Mouse (Mus musculus) MEL (cell line): ENCODE results near the gene Med8. TPM values are rescaled to one million over a fixed set of nuclear protein-coding genes. Genes with fewer than 3 reads are reported as not detected.

ENCODE experiments used
- DNase-seq: peaks from one replicate; pipeline ENCODE4 v3.0.0; 2011; ENCODE audit warnings: low read depth, low spot score
- H3K27ac ChIP-seq: 2 replicates; pipeline ENCODE4 v1.5.1; 2012; ENCODE audit warnings: low read depth, mild to moderate bottlenecking, control low read depth, low read length, moderate library complexity; ENCODE audit not compliant: control insufficient read depth
- H3K27me3 ChIP-seq, 2 experiments: fragments of 150-350 bp in 1 of 2; sonication (generic) in 1 of 2; 2 replicates each; pipeline ENCODE4 v1.6.1; 2012; ENCODE audit warnings: low read length in 2 of 2, mild to moderate bottlenecking in 2 of 2, improper control_type of control experiment in 1 of 2, moderate library complexity in 1 of 2; ENCODE audit not compliant: insufficient read depth in 2 of 2, control insufficient read depth in 1 of 2
- H3K36me3 ChIP-seq, 2 experiments: 2 replicates each; pipeline ENCODE4 v1.6.1; 2012 to 2014; ENCODE audit warnings: low read length in 2 of 2, improper control_type of control experiment in 1 of 2, inconsistent platforms in 1 of 2, mild to moderate bottlenecking in 1 of 2; ENCODE audit not compliant: insufficient read depth in 2 of 2, control insufficient read depth in 1 of 2
- H3K4me1 ChIP-seq, 2 experiments: fragments of 150-350 bp in 1 of 2; sonication (generic) in 1 of 2; 2 replicates each; pipeline ENCODE4 v1.6.1; 2012; ENCODE audit warnings: low read length in 2 of 2, improper control_type of control experiment in 1 of 2, mild to moderate bottlenecking in 1 of 2; ENCODE audit not compliant: insufficient read depth in 2 of 2, control insufficient read depth in 1 of 2
- H3K4me3 ChIP-seq, 2 experiments: fragments of 150-350 bp in 1 of 2; sonication (generic) in 1 of 2; 2 replicates each; pipeline ENCODE4 v1.5.1; 2012; ENCODE audit warnings: low read depth in 2 of 2, low read length in 2 of 2, mild to moderate bottlenecking in 2 of 2, moderate library complexity in 2 of 2, control low read depth in 1 of 2, improper control_type of control experiment in 1 of 2; ENCODE audit not compliant: control insufficient read depth in 1 of 2, insufficient read depth in 1 of 2
- H3K79me2 ChIP-seq: 2 replicates; pipeline ENCODE4 v1.6.1; 2012; ENCODE audit warnings: mild to moderate bottlenecking, low read length, moderate library complexity; ENCODE audit not compliant: control insufficient read depth, poor library complexity, insufficient read depth
- H3K9ac ChIP-seq: 2 replicates; pipeline ENCODE4 v1.6.1; 2012; ENCODE audit warnings: low read depth, mild to moderate bottlenecking, control low read depth, low read length, moderate library complexity; ENCODE audit not compliant: control insufficient read depth, poor library complexity, severe bottlenecking
- H3K9me3 ChIP-seq: fragments of 150-350 bp; sonication (generic); replicated peaks from 2 replicates; pipeline ENCODE4 v1.6.1; 2012; ENCODE audit warnings: mild to moderate bottlenecking, low read length, improper control_type of control experiment, moderate library complexity; ENCODE audit not compliant: insufficient read depth
- EP300 ChIP-seq, 2 experiments: IDR thresholded peaks; 2 replicates each; pipeline ENCODE4 v1.6.1; 2011; ENCODE audit warnings: improper control_type of control experiment in 2 of 2, low read length in 2 of 2, low read depth in 1 of 2, mild to moderate bottlenecking in 1 of 2
- GATA1 ChIP-seq: IDR thresholded peaks from 2 replicates; pipeline ENCODE4 v1.6.1; 2011; ENCODE audit warnings: low read depth, low read length, improper control_type of control experiment
- HCFC1 ChIP-seq: IDR thresholded peaks from 2 replicates; pipeline ENCODE4 v1.6.1; 2012; ENCODE audit warnings: low read depth, mild to moderate bottlenecking, inconsistent platforms, low read length, improper control_type of control experiment, moderate library complexity
- MAZ ChIP-seq: IDR thresholded peaks from 2 replicates; pipeline ENCODE4 v1.6.1; 2012; ENCODE audit warnings: low read depth, mild to moderate bottlenecking, inconsistent platforms, low read length, improper control_type of control experiment
- POLR2AphosphoS2 ChIP-seq: IDR thresholded peaks from 2 replicates; pipeline ENCODE4 v1.6.1; 2011; ENCODE audit warnings: low read length, improper control_type of control experiment
- RCOR1 ChIP-seq: IDR thresholded peaks from 2 replicates; pipeline ENCODE4 v1.6.1; 2012; ENCODE audit warnings: low read depth, mild to moderate bottlenecking, inconsistent platforms, low read length, improper control_type of control experiment
- SIN3A ChIP-seq: IDR thresholded peaks from 2 replicates; pipeline ENCODE4 v1.6.1; 2012; ENCODE audit warnings: low read length, improper control_type of control experiment, inconsistent platforms
- SMC3 ChIP-seq: IDR thresholded peaks from 2 replicates; pipeline ENCODE4 v1.6.1; 2011; ENCODE audit warnings: low read depth, low read length, improper control_type of control experiment
- USF1 ChIP-seq: IDR thresholded peaks from 2 replicates; pipeline ENCODE4 v1.6.1; 2014; ENCODE audit warnings: low read depth, mild to moderate bottlenecking, inconsistent platforms, low read length, improper control_type of control experiment, moderate library complexity
- USF2 ChIP-seq, 2 experiments: IDR thresholded peaks; 2 replicates each; pipeline ENCODE4 v1.6.1; 2011 to 2012; ENCODE audit warnings: improper control_type of control experiment in 2 of 2, low read length in 2 of 2, borderline replicate concordance in 1 of 2, inconsistent platforms in 1 of 2, low read depth in 1 of 2, mild to moderate bottlenecking in 1 of 2; ENCODE audit not compliant: insufficient read depth in 1 of 2
- ZMIZ1 ChIP-seq: IDR thresholded peaks from 2 replicates; pipeline ENCODE4 v1.6.1; 2012; ENCODE audit warnings: low read depth, mild to moderate bottlenecking, inconsistent platforms, low read length, improper control_type of control experiment, moderate library complexity
- ZNF384 ChIP-seq: IDR thresholded peaks from 2 replicates; pipeline ENCODE4 v1.6.1; 2012; ENCODE audit warnings: low read depth, mild to moderate bottlenecking, inconsistent platforms, low read length, improper control_type of control experiment
- polyA plus RNA-seq, 2 experiments: library from polyadenylated mRNA; stranded (reverse) in 1 of 2; unstranded in 1 of 2; fragments of >175 nt in 1 of 2; fragments of >200 nt in 1 of 2; gene quantifications; 2 replicates each; pipeline versions ENCODE4 v1.2.1 to v1.2.4; 2012; ENCODE audit warnings: low replicate concordance in 2 of 2, low read depth in 1 of 2; ENCODE audit not compliant: insufficient read length in 2 of 2, insufficient read depth in 1 of 2, missing spikeins in 1 of 2
- total RNA-seq: library from RNA; depleted of rRNA; stranded (reverse); fragments of 300-350 nt; gene quantifications from 2 replicates; pipeline ENCODE4 v1.2.3, GENCODE M21; 2012

The Med8 gene
- total and polyA plus RNA-seq, 3 experiments = 84.2 to 159 (median 134) TPM

DNA sequence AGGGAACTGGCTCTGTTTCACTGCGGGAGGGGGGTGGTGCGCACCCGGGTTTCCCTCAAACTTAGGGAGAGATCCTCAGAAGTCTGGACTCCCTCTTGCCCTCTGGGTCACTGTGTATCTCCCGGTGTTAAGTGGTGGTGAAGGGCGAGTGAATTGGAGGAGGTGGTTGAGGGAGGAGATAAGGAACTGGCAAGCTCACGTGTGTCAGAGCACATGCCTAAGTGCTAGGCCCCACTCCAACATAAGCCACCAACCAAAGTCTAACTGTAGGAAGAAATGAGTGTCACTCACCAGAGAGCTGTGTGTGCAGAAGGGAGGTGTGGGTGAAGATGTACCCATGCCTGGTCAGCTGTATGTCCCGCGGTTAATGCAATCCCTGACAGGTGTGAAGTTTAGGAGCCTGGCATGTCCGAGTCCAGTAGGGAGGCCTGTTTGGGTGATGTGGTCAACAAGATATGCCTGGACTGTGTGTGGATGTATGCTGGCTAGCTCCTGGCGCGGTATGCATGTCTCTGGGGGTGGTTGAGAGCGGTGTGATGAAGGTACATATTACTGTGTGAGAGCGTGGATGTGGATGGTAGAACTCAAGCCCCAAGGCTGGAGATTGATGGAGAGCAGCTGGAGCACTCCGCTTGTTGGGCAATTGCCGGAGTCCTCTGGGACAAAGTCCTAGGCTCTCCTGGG, 19.5 kb downstream of the Med8 start (continued):
- TF ChIP-seq ZNF384 (no peak), POLR2AphosphoS2 (peak; percentile 78; the same call in 1 of the 2 replicates), MAZ (no peak)

DNA sequence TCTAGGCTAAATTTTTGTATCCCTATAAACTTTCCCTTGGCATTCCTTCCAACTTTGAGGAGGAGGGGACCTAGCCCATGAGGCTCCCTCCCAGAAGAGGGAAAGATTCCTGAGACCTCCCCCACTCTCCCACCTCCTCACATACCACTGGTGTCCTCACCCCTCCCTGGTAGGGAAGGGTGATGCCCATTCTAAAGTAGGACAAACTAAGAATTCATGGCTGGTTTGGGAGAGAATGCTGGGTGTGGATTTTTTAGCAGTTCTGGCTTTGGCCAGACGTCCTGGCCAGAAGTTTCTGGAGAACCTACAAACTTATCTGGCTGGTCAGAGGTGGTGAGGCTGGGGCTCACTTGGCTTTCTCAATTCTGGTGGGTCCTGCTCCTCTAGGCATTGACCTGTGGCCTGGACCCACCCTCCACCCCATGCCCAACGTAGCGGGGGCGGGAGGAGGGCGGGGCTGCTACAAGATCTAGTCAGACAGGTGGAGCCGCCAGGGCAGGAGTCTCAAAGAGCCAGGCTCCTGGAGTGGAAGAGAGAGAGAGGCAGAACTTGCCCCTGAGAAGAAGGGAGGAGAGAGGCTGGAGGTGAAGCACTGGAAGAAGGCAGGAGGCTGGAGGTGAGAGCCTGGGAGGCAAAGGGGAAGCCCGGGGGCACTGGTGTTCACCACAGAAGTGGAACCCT, 20.2 kb downstream of the Med8 start:
- Histone ChIP-seq H3K9ac (peak overlapping the region; percentile 96), H3K36me3 (peaks cover 2 to 34% of the 10 kb centered on the region in 2 experiments), H3K4me1 (peaks cover 14 to 38% of the 10 kb centered on the region in 2 experiments), H3K79me2 (peaks cover 38% of the 10 kb centered on the region), H3K27ac (peak overlapping the region; percentile 85), H3K27me3 (no peaks in the 10 kb centered on the region), H3K4me3 (peak overlapping the region; percentile 95 to 96), H3K9me3 (no peaks in the 10 kb centered on the region)
- TF ChIP-seq GATA1 (no peak), USF1 (no peak), MAZ (0 out of 2 replicates have a peak, but pooled peaks have one; percentile 18), SMC3 (no peak)
- no peak for DNase-seq

DNA sequence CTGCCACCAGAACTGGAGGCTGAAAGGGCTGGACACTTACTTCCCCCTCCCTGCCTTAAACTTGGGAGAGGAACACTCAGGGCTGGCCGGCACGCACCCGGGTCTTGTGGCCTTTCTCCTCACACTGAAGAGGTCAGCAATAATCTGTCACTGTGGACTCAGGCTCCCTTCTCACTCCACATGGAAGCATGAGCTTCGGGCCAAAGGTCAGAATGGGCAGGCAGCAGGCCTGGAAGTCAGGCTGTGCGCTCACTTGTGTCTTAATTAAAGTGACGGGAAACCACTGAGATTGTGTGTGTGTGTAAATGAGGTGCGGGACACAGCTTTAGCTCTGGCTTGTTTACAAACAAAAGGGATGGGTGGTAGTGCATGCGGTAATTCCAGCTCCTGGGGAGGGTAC, 23.2 kb downstream of the Med8 start:
- no peak overlapping the region for H3K27ac ChIP-seq
- peaks cover 0 to 28% of the 10 kb centered on the region in 2 experiments; a peak in 3 of 4 replicates for H3K4me1 ChIP-seq
- H3K79me2 ChIP-seq = peaks cover 61% of the 10 kb centered on the region
- DNase-seq = no peak
- no peaks in the 10 kb centered on the region for H3K9me3 ChIP-seq
- no peak overlapping the region for H3K4me3 ChIP-seq
- no peak overlapping the region for H3K9ac ChIP-seq
- no peak for TF ChIP-seq ZNF384
- no peak for TF ChIP-seq EP300 (IDR thresholded peaks at IDR 0.05; ENCODE audit: low read depth in 1 of 2, low read length in 2 of 2)
- no peak for TF ChIP-seq USF1
- peak; percentile 69; the same call in 1 of the 2 replicates for TF ChIP-seq ZMIZ1
- TF ChIP-seq SIN3A = no peak
- no peak for TF ChIP-seq RCOR1
- TF ChIP-seq HCFC1 = no peak
- peak; percentile 75 for TF ChIP-seq POLR2AphosphoS2
- TF ChIP-seq USF2 (IDR thresholded peaks at IDR 0.05; ENCODE audit: borderline replicate concordance in 1 of 2, insufficient read depth in 1 of 2, low read depth in 1 of 2, low read length in 2 of 2) = no peak
- H3K36me3 ChIP-seq = peaks cover 4 to 22% of the 10 kb centered on the region in 2 experiments
- no peaks in the 10 kb centered on the region for H3K27me3 ChIP-seq
